Mouse (Mus musculus): ENCODE measurements at regions not wholly inside any gene's neighbourhood (a gene's known extent, or its start where the extent isn't known, plus 50 kb on each side); places are given as distances from the start of the nearest gene placed in this dataset.

DNA sequence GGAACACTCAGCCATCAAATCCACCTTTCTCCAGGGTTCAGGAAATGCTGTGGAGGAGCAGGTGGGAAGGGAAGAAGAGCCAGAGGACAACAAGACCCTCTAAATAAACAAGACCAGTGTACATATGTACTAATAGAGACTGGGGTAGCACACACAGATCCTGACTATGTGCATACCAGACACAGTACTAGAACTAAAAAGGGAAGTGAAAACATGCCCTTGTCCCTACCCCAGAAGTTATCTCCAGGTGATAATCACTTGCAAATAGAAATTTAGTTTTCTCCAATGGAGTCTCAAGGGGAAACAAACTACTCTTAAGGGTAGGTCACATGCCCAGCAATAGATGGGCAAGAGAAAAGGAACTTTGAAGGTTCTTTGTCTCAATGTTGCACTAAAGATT is 518.9 kb upstream of the Tbc1d2b start:
- TF ChIP-seq CTCF (IDR thresholded peaks at IDR 0.05; ENCODE audit: low read depth, low read length) = no peak
- TF ChIP-seq POLR2A (IDR thresholded peaks at IDR 0.05; ENCODE audit: extremely low read depth, insufficient read depth, low read length) = no peak
